Mouse (Mus musculus) kidney, adult 2 months (tissue): Measurements from ENCODE around the gene Sppl2c.

Experiments
- CTCF ChIP-seq: fragments of 200-500 bp; conservative IDR thresholded peaks from 2 replicates; pipeline ENCODE4 v1.5.1; 2011; ENCODE audit warnings: low read depth, mild to moderate bottlenecking, control low read depth, low read length, moderate library complexity, mixed read lengths; ENCODE audit not compliant: insufficient read depth, insufficient read length
- POLR2A ChIP-seq: fragments of 200-500 bp; IDR thresholded peaks from one replicate; pipeline ENCODE4 v1.6.1; 2011; ENCODE audit warnings: low read depth, low read length, control low read depth

DNA sequence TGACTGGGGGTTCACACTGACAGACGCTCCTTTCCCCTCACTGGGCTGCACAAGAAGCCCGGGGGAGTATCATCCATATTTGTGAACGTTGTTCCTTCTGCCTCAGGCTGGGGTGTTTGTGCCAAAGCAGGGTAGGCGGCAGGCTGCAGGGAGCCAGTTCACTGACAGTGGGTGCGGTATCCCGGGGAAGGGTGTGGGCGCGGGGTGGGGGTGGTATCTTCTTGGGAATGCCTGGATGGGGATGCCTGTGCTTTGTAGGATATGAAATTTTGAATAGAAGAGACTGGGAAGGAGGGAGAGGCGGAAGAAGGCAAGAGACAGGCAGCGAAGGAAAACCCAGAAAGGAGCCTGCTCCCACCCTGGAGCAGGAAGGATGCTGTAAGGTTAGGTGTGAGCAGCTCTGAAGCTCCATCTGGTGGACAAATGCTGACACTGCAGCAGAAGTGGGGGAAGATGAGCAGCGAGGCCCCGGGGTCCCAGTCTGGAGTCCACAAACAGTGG is 14.8 kb upstream of the Sppl2c start:
- TF ChIP-seq CTCF, result peak; percentile 93
- TF ChIP-seq POLR2A, result no peak
